Mouse (Mus musculus) neural tube, embryonic 12.5 days (tissue): ENCODE results near the gene Nme7. TPM values are rescaled to one million over a fixed set of nuclear protein-coding genes. Genes with fewer than 3 reads are reported as not detected.
A peak's percentile ranks its signal among the peaks of the same experiment; 100 is the strongest.

ENCODE experiments used
- ATAC-seq: fragments of 200-750 bp; cut with Nextera tagmentation; 2 replicates; pipeline ENCODE4 v1.8.0; 2017; ENCODE audit warnings: low read depth, mild to moderate bottlenecking, moderate TSS enrichment, moderate library complexity; ENCODE audit not compliant: low FRiP score
- H3K27ac ChIP-seq: fragments of 300-500 bp; sonication (generic); 2 replicates; pipeline ENCODE4 v1.5.1; 2016
- H3K27me3 ChIP-seq: fragments of 300-500 bp; sonication (generic); replicated peaks from 2 replicates; pipeline ENCODE4 v1.6.1; 2016; ENCODE audit warnings: mild to moderate bottlenecking
- H3K36me3 ChIP-seq: fragments of 300-500 bp; sonication (generic); 2 replicates; pipeline ENCODE4 v1.6.1; 2016; ENCODE audit warnings: mild to moderate bottlenecking
- H3K4me1 ChIP-seq: fragments of 300-500 bp; sonication (generic); 2 replicates; pipeline ENCODE4 v1.6.1; 2016
- H3K4me2 ChIP-seq: fragments of 300-500 bp; sonication (generic); replicated peaks from 2 replicates; pipeline ENCODE4 v1.6.1; 2016; ENCODE audit warnings: mild to moderate bottlenecking
- H3K4me3 ChIP-seq: fragments of 300-500 bp; sonication (generic); 2 replicates; pipeline ENCODE4 v1.5.1; 2016
- H3K9ac ChIP-seq: fragments of 300-500 bp; sonication (generic); 2 replicates; pipeline ENCODE4 v1.6.1; 2016; ENCODE audit warnings: mild to moderate bottlenecking
- H3K9me3 ChIP-seq: fragments of 300-500 bp; sonication (generic); 2 replicates; pipeline ENCODE4 v1.6.1; 2016; ENCODE audit warnings: mild to moderate bottlenecking
- WGBS: fragments of 180-500 bp; shearing (Covaris S2); methylation state at CpG from one replicate; pipeline ENCODE4 v1.1.7; 2016; 5-methylcytosine and 5-hydroxymethylcytosine counted together
- polyA plus RNA-seq: library from polyadenylated mRNA; unstranded; fragments of >200 nt; fragmentation: Nextera tagmentation; extraction: Ambion mirVana; gene quantifications from 2 replicates; pipeline ENCODE4 v1.2.1, GENCODE M21; 2016

Gene Nme7
- polyA plus RNA-seq, 1 experiment from 2014 or later = 24.9 TPM

- Histone ChIP-seq H3K27me3 (no peaks in the 10 kb centered on the region), H3K27ac (no peak overlapping the region), H3K4me2 (no peak overlapping the region), H3K36me3 (peaks cover 27% of the 10 kb centered on the region), H3K4me1 (no peaks in the 10 kb centered on the region), H3K9me3 (no peaks in the 10 kb centered on the region), H3K9ac (no peak overlapping the region), H3K4me3 (no peak overlapping the region)
- 68% methylated on average over 5 of the region's 5 CpGs for WGBS
- ATAC-seq = no peak
These were observed 141.8 kb downstream of the Nme7 start for GRCm38 (mm10) chr1:164445620-164446162.

- 96% methylated on average over 10 of the region's 10 CpGs for WGBS
- H3K36me3 ChIP-seq = peaks cover 24% of the 10 kb centered on the region
- no peak overlapping the region for H3K9ac ChIP-seq
- H3K27ac ChIP-seq = no peak overlapping the region
- H3K4me3 ChIP-seq = no peak overlapping the region
- no peak overlapping the region for H3K4me2 ChIP-seq
- no peaks in the 10 kb centered on the region for H3K9me3 ChIP-seq
- no peaks in the 10 kb centered on the region for H3K27me3 ChIP-seq
- H3K4me1 ChIP-seq = no peaks in the 10 kb centered on the region
- ATAC-seq = no peak
These were observed 142.6 kb downstream of the Nme7 start for GRCm38 (mm10) chr1:164446535-164446934.

GRCm38 (mm10) chr1:164447521-164447920 is 143.6 kb downstream of the Nme7 start:
- no peaks in the 10 kb centered on the region for H3K9me3 ChIP-seq
- ATAC-seq = no peak
- H3K4me2 ChIP-seq = no peak overlapping the region
- no peaks in the 10 kb centered on the region for H3K4me1 ChIP-seq
- H3K4me3 ChIP-seq = no peak overlapping the region
- no peak overlapping the region for H3K27ac ChIP-seq
- 88% methylated on average over 6 of the region's 6 CpGs for WGBS
- no peaks in the 10 kb centered on the region for H3K27me3 ChIP-seq
- no peak overlapping the region for H3K9ac ChIP-seq
- H3K36me3 ChIP-seq = peaks cover 23% of the 10 kb centered on the region

GRCm38 (mm10) chr1:164449626-164450025 is 145.7 kb downstream of the Nme7 start:
- H3K9me3 ChIP-seq = no peaks in the 10 kb centered on the region
- H3K27ac ChIP-seq = no peak overlapping the region
- H3K4me2 ChIP-seq = no peak overlapping the region
- no peak for ATAC-seq
- no peaks in the 10 kb centered on the region for H3K27me3 ChIP-seq
- 93% methylated on average over 8 of the region's 8 CpGs for WGBS
- no peak overlapping the region for H3K9ac ChIP-seq
- H3K4me3 ChIP-seq = no peak overlapping the region
- H3K4me1 ChIP-seq = peaks cover 5% of the 10 kb centered on the region
- peaks cover 17% of the 10 kb centered on the region for H3K36me3 ChIP-seq

- peaks cover 17% of the 10 kb centered on the region for H3K36me3 ChIP-seq
These were observed 146.3 kb downstream of the Nme7 start for GRCm38 (mm10) chr1:164450231-164450630.

GRCm38 (mm10) chr1:164450644-164451043 is 146.7 kb downstream of the Nme7 start:
- no peak overlapping the region for H3K9ac ChIP-seq
- no peak overlapping the region for H3K4me3 ChIP-seq
- no peaks in the 10 kb centered on the region for H3K9me3 ChIP-seq
- 91% methylated on average over 4 of the region's 4 CpGs for WGBS
- no peak overlapping the region for H3K27ac ChIP-seq
- no peak for ATAC-seq
- H3K36me3 ChIP-seq = peaks cover 17% of the 10 kb centered on the region
- peaks cover 13% of the 10 kb centered on the region for H3K4me1 ChIP-seq
- no peaks in the 10 kb centered on the region for H3K27me3 ChIP-seq
- no peak overlapping the region for H3K4me2 ChIP-seq

More at GRCm38 (mm10) chr1:164450231-164450630, 146.3 kb downstream of the Nme7 start:
- Histone ChIP-seq H3K4me1 (peaks cover 11% of the 10 kb centered on the region), H3K9ac (no peak overlapping the region), H3K4me3 (no peak overlapping the region), H3K4me2 (no peak overlapping the region), H3K27me3 (no peaks in the 10 kb centered on the region), H3K9me3 (no peaks in the 10 kb centered on the region), H3K27ac (no peak overlapping the region)
- 86% methylated on average over 4 of the region's 4 CpGs for WGBS
- ATAC-seq = no peak

GRCm38 (mm10) chr1:164451346-164451745 is 147.4 kb downstream of the Nme7 start:
- H3K36me3 ChIP-seq = peaks cover 17% of the 10 kb centered on the region
- no peak overlapping the region for H3K4me2 ChIP-seq
- 0 out of 2 replicates have a peak, but pooled peaks cover 2% of the 10 kb centered on the region for H3K27me3 ChIP-seq
- ATAC-seq = no peak
- peaks cover 20% of the 10 kb centered on the region for H3K4me1 ChIP-seq
- H3K27ac ChIP-seq = no peak overlapping the region
- no peaks in the 10 kb centered on the region for H3K9me3 ChIP-seq
- 92% methylated on average over 5 of the region's 5 CpGs for WGBS
- H3K4me3 ChIP-seq = no peak overlapping the region
- no peak overlapping the region for H3K9ac ChIP-seq

- Histone ChIP-seq H3K4me2 (no peak overlapping the region), H3K36me3 (peaks cover 17% of the 10 kb centered on the region), H3K9me3 (no peaks in the 10 kb centered on the region), H3K4me1 (peaks cover 32% of the 10 kb centered on the region), H3K4me3 (no peak overlapping the region), H3K9ac (no peak overlapping the region), H3K27ac (no peak overlapping the region), H3K27me3 (0 out of 2 replicates have a peak, but pooled peaks cover 2% of the 10 kb centered on the region)
- ATAC-seq = no peak
- 88% methylated on average over 6 of the region's 6 CpGs for WGBS
These were observed 148.7 kb downstream of the Nme7 start for GRCm38 (mm10) chr1:164452580-164452979.

GRCm38 (mm10) chr1:164453146-164453545 is 149.2 kb downstream of the Nme7 start:
- ATAC-seq = no peak
- Histone ChIP-seq H3K27ac (no peak overlapping the region), H3K4me3 (no peak overlapping the region), H3K9me3 (no peaks in the 10 kb centered on the region), H3K27me3 (0 out of 2 replicates have a peak, but pooled peaks cover 2% of the 10 kb centered on the region), H3K36me3 (peaks cover 17% of the 10 kb centered on the region), H3K4me2 (no peak overlapping the region), H3K4me1 (peaks cover 35% of the 10 kb centered on the region), H3K9ac (no peak overlapping the region)
- 93% methylated on average over 8 of the region's 8 CpGs for WGBS

GRCm38 (mm10) chr1:164453739-164454138 is 149.8 kb downstream of the Nme7 start:
- ATAC-seq = no peak
- H3K4me1 ChIP-seq = peaks cover 40% of the 10 kb centered on the region
- H3K9ac ChIP-seq = no peak overlapping the region
- 0 out of 2 replicates have a peak, but pooled peaks cover 2% of the 10 kb centered on the region for H3K27me3 ChIP-seq
- H3K4me3 ChIP-seq = no peak overlapping the region
- H3K4me2 ChIP-seq = no peak overlapping the region
- no peaks in the 10 kb centered on the region for H3K9me3 ChIP-seq
- no peak overlapping the region for H3K27ac ChIP-seq
- H3K36me3 ChIP-seq = peaks cover 14% of the 10 kb centered on the region
- 91% methylated on average over 5 of the region's 5 CpGs for WGBS

- no peaks in the 10 kb centered on the region for H3K9me3 ChIP-seq
- 0 out of 2 replicates have a peak, but pooled peaks cover 2% of the 10 kb centered on the region for H3K27me3 ChIP-seq
- peak overlapping the region; percentile 17 for H3K4me3 ChIP-seq
- WGBS = 41% methylated on average over 14 of the region's 14 CpGs
- peaks cover 14% of the 10 kb centered on the region for H3K36me3 ChIP-seq
- no peak for ATAC-seq
- H3K4me2 ChIP-seq = peak overlapping the region; percentile 54
- H3K4me1 ChIP-seq = peaks cover 42% of the 10 kb centered on the region
- H3K9ac ChIP-seq = peak overlapping the region; percentile 38
- no peak overlapping the region for H3K27ac ChIP-seq
These were observed 151.0 kb downstream of the Nme7 start for GRCm38 (mm10) chr1:164454747-164455400.

- Histone ChIP-seq H3K9ac (peak overlapping the region; percentile 78), H3K36me3 (peaks cover 14% of the 10 kb centered on the region), H3K4me1 (peaks cover 42% of the 10 kb centered on the region), H3K27me3 (peaks cover 2% of the 10 kb centered on the region; the same call in 1 of the 2 replicates), H3K9me3 (no peaks in the 10 kb centered on the region), H3K27ac (no peak overlapping the region), H3K4me2 (peak overlapping the region; percentile 88), H3K4me3 (peak overlapping the region; percentile 67)
- ATAC-seq = no peak
- 67% methylated on average over 7 of the region's 7 CpGs for WGBS
These were observed 151.7 kb downstream of the Nme7 start for GRCm38 (mm10) chr1:164455614-164456013.
